Mouse (Mus musculus): ENCODE measurements around the gene Irf8.
"Not testable (repeated sequence)": the region's sequence is repeated elsewhere in the genome, so short reads cannot be mapped to it uniquely, and the experiment has no call there.

Irf8 gene

DNA sequence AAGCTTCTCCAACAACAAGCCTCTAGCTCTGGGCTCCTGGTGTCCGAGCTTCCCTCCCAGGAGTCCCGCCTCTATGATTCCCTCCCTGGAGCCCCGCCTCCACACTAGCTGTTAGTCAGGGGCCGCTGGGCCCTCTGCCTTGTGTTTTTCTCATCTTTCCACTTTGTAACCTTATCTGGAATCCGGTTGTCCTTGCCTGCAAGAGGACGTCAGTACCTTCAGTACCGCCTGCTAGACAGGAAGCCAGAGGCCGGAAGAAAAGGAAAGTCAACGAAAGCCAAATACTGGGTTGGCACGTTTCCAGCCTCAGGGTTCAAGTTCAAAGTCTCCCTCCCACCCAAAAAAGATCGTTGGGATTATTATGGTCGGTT is 15.9 kb downstream of the Irf8 start:
- DNase-seq: peak; percentile 61

DNA sequence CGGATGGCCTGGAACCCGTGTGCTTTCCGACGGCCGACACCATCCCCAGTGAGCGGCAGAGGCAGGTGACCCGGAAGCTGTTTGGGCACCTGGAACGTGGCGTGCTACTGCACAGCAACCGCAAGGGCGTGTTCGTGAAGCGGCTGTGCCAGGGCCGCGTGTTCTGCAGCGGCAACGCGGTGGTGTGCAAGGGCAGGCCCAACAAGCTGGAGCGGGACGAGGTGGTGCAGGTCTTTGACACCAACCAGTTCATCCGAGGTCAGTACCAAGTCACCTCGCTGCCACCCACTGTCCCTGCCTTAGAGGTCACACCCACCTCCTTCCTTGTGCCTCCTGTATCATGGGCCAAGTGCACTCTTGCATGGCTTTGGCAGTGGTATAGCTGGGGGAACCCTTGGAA is 17.3 kb downstream of the Irf8 start:
- DNase-seq: no peak

- no peak for DNase-seq
Measured at GRCm38 (mm10) chr8:120755306-120756297, 19.4 kb downstream of the Irf8 start.

- no peak for DNase-seq
Measured at GRCm38 (mm10) chr8:120758005-120758404, 21.8 kb downstream of the Irf8 start.

GRCm38 (mm10) chr8:120759847-120760246 is 23.7 kb downstream of the Irf8 start:
- no peak for DNase-seq

DNA sequence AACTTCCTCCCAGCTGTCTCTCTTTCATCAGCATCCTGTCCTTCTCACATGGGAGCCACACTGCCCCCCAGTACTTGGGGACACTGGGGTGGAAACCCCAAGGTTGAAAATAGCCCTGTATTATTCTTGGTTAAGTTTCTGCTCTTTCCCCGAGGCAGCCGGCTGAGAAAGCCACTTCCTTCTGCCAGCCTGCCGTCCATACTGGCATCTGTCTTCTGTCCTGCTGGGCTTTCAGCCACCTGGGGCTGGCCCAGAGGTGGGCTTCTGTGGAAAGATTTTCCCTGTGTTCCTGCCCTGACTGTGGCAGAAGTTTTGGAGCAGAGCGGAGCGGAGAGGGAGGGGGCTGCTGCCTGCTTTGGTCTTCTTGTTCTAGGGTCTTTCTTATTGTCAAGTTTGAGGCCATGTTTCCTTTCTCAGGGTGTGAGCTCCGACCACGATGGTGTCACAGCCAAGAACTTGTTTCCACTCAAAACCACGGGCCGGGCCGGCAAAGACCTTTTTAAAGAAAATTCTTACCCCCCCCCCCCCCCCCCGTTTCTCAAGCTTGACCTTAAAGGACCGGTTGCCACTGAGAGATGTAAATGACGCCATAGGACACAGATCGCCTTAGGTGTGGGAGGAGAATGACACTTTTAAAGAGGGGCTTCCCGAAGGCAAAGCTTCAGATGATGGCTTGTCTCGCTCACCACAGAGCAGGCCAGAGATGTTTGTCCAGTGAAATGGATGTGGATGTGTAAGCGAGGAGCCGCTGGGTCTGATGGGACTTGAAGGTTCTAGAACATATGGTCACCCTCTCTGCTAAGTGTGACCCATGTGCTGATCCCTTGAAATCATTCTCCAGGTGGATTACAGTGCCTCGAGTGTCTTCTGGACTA is 24.4 kb downstream of the Irf8 start:
- no peak for DNase-seq

- no peak for DNase-seq
Measured at GRCm38 (mm10) chr8:120763267-120763666, 27.1 kb downstream of the Irf8 start.

DNA sequence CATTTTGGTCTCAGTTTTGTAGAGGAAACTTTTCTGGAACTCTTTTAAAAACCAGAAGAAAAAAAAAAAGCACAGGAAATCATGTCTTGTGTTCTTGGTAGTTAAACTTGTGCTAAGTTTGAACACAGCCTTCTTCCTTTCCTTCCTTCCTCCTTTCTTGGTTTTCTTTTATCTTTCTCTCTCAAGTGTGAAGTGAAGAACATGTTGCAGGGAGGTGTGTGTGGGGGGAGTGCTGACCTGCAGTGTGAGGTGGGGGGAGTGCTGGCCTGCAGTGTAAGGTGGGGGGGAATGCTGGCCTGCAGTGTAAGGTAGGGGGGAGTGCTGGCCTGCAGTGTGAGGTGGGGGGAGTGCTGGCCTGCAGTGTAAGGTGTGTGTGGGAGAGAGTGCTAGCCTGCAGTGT is 28.5 kb downstream of the Irf8 start:
- no peak for DNase-seq

DNA sequence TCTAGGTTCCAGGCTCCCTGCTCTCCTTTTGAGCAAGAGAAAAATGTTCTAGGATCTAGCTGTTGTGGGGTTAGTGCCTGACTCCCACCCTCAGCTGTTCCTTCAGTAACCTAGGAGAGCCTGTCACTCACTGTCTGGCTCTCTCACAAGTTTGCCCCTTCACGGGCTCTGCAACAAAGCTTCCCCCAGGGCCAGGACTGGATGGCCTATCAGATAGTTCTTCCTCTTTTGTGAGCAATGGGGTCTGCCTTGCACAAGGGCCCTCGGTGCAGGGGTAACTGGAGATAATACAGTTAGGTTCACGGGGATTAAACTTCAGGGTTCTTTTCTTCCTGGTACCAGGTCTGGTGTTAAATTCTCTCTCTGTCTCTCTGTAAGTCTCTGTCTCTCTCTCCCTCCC is 30.5 kb downstream of the Irf8 start:
- DNase-seq: no peak

- no peak for DNase-seq
Measured at GRCm38 (mm10) chr8:120768454-120769218, 32.5 kb downstream of the Irf8 start.

DNA sequence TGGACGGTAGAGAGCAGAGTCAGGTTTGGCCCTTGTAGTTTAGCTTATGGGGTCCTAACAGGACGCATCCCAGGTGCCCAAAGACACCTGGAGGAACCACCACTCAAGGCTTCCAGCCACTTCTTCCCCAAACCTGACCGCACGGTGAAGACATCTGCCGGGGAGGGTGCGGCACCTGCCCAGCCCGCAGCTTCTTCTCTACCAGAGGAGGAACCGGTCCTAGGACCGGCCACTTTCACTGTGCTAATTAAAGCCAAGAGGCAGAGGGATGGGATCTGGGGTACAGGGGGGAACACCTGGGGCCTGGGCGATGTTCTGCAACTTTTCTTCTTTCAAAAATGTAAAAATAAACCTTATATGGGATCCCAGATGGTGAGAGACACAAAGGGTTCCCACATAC is 41.0 kb downstream of the Irf8 start:
- DNase-seq: no peak

- no peak for DNase-seq
Measured at GRCm38 (mm10) chr8:120777732-120778131, 41.6 kb downstream of the Irf8 start.

DNA sequence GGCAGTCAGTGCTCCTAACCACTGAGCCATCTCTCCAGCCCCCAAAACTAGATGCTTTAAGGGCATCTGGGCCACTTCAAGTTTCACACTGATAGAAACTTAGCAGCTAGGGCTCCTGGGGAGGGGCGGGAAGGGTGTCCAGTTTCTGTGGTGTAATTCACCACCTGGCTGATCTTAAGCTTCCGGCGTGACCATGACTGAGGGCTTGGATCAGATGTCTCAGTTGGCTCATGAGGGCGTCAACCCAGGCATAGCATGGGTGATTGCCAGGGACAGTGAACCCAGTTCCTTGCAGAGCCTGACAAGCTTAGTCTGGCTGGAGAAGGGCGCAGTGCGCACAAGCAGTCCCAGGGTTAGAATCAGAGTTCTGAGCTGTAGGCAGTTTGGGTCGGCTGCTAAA is 42.9 kb downstream of the Irf8 start:
- DNase-seq: no peak

DNA sequence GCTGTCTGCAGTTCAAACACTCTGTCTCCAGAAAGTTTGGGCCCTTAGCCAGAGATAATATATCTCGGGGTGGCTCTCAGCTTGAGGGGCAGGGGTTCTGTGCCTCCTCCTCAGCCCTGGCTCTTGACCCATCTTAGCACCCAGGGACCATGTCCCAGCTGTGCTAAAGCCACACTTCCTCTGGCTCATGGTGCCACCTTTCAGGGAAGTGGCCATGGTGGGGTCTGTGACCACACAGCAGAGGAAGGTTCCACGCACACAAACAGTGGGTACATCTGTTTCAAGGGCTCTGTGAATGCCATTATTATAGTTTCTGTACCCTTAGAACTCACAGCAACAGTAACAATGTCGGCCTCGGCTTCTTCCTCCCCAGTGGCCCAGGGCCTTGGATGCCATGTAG is 47.6 kb downstream of the Irf8 start:
- no peak for DNase-seq

DNA sequence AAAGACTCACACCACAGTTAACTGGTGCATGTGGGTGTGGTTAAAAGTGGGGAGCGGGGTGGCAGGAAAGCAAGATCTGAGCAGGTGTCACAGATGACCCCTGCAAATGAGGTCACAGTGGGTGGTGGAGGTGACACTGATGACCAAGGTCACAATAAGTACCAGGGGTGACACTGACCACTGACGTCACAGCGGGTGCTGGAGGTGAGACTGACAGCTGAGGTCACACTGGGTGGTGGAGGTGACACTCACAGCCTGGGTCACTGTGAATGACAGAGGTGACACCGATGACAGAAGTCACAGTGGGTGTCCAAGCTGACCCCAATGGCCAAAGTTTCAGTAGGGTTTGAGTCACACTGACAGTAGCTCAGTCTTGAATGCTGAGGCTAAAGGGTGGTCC is 50.6 kb downstream of the Irf8 start:
- DNase-seq: no peak

- no peak for DNase-seq
Measured at GRCm38 (mm10) chr8:120787631-120788030, 51.5 kb downstream of the Irf8 start.

- DNase-seq: no peak
Measured at GRCm38 (mm10) chr8:120792710-120793109, 56.6 kb downstream of the Irf8 start.

DNA sequence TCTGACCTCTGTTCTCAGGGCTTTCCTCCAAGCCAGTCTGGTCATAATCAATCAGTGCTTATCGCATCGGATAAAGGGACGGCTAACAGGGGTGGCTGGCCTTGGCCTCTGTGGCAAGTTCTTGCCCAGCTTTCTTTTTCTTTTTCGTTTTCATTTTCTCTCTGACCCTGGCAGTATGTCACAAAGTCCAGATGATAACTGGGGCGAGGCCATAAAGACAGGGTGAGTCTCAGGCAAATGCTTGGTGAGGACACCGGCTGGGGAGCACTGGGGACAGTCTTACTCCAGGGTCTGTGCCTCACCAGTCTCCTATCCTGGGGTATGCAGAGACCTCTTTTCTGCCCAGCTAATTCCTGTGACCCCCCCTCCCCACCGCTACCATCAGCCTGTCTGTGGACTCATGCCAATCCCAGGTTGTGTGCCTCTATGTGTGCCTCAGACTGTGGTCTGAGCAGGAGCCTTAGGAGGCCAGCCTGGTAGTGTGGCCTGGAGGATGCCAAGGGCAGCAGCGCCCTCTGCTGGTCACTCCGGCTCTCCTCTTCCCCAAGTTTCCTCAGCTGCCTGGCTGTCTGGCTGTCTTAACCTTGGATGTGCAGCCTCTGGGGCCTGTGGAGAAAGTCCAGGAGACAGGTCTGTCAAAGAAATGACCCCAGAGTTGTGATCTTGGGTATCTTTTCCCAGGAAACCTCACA is 59.9 kb downstream of the Irf8 start:
- peak; percentile 83 for DNase-seq

DNA sequence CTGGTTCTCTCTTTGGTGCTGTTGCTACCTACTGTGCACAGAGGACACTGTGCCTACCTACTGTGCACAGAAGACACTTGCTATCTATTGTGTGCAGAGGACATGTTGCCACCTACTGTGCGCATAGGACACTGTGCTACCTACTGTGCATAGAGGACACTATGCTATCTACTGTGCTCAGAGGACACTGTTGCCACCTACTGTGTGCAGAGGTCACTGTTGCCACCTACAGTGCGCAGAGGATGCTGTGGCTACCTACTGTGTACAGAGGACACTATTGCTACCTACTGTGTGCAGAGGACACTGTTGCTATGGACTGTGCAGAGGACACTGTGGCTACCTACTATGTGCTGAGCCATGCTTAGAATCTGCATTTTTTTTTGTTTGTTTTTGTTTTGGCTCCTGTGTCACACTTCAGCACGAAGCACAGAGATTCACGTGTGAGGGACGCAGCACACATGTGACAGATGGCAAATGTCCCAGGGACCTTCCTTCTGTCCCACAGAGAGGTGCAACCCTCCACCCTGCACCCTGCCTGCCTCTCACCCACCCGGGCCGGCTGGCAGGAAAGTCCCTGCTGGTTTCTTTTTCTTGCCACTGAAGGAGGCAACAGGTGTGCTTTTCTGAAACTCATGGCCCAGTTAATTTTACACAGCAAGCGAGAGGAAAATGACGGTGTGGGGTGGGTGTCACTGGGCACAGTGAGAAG is 61.0 kb downstream of the Irf8 start:
- no peak for DNase-seq

DNA sequence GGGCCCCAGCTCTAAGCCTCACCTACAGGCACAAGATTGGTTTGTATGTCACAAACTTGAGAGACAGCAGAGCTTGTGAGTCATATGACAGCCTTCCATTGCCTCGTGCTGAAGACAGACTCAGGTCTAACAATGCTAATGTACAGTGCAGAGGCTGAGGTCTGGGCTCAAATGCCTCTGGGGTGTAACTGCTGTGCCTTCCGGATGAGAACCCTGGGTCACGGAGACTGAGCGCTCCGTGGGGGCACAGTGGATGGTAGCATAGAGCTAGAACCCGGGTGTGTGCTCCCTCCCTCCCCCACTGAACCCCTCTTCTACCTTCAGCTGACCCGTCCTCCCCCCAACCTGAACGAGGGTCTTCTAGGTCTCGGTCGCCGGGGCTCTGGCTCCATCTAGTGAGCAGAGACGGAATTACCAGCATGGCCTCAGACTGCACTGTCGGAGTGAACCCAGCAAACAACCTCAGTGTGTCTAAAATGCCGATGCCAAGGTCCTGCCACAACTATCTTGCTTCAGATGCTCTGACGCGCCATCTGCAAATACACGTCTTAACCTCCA is 64.2 kb downstream of the Irf8 start:
- peak; percentile 69 for DNase-seq

DNA sequence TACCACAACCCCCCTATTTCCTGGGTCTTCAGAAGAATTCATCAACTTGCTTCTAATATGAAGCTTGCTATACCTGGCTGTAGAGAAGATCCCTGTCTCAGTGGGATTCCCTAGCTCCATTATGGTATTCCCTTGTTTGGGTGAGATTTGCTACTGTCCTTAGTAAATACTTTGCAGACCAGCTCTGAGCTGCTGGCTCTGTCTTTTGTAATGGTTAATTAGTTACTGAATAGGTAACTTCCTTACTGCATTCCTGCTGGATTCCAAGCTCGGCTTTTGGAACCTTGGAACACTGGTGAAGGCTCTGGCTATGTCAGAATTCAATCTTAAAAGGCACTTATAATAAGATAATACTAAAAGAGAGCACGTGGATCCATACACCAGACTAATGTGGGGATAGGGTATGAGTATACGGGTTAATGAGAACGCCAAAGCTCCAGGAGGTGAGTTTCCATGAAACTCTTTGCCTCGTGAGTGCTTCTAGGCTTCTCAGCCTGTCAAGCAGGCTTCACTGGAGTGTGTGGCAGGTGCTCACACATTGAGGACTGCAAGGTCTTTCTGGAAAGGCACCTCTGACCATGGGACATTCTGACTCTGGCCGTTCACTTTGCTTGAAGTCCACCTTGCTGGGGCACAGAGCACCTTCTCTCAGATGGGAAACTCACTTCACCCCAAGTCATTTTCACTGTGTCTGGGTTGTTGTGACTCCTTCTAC is 67.7 kb downstream of the Irf8 start:
- not testable (repeated sequence) for DNase-seq

Measured in thymus, postnatal 25 days (tissue).